Mouse (Mus musculus): ENCODE results near the gene Oip5. TPM values are rescaled to one million over a fixed set of nuclear protein-coding genes. Genes with fewer than 3 reads are reported as not detected.

Gene Oip5
- polyA plus RNA-seq, 1 experiment from 2014 or later: 27.8 TPM

- Histone ChIP-seq H3K4me3 (ENCODE audit: low read length) (no peak overlapping the region), H3K36me3 (ENCODE audit: control insufficient read depth, insufficient read depth, low read length) (peaks cover 2% of the 10 kb centered on the region; the same call in 1 of the 2 replicates), H3K27ac (ENCODE audit: low read length) (no peak overlapping the region), H3K4me1 (replicated peaks; ENCODE audit: control insufficient read depth, insufficient read depth, low read length) (no peaks in the 10 kb centered on the region), H3K27me3 (ENCODE audit: control insufficient read depth, insufficient read depth, low read depth, low read length) (no peaks in the 10 kb centered on the region), H3K4me2 (ENCODE audit: low read depth, low read length) (no peak overlapping the region), H3K9ac (ENCODE audit: low read length) (no peak overlapping the region), H3K9me3 (ENCODE audit: control insufficient read depth, low read length) (no peaks in the 10 kb centered on the region)
- 84% methylated on average over 4 of the region's 4 CpGs for WGBS
- ATAC-seq (ENCODE audit: low read depth): no peak
Observed at GRCm38 (mm10) chr2:119565284-119565683, 53.0 kb downstream of the Oip5 start.

DNA sequence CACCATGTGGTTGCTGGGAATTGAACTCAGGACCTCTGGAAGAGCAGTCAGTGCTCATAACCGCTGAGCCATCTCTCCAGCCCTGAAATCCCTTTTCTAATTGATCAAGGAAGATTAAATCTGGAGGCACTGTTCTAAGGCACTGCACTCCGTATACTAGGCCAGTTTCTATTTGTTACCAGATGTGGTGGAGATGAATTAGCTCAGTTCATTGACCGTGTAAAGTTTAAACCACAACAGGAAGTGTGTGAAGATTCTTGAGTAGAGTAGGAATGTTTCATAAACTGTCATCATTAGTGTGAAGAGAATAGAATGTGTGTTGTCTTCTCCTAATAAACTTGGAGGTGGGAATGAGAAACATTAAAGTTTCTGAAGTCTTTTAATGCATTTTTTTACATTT is 56.5 kb downstream of the Oip5 start:
- Histone ChIP-seq H3K4me3 (ENCODE audit: low read length) (no peak overlapping the region), H3K4me2 (ENCODE audit: low read depth, low read length) (no peak overlapping the region), H3K27ac (ENCODE audit: low read length) (no peak overlapping the region), H3K9me3 (ENCODE audit: control insufficient read depth, low read length) (no peaks in the 10 kb centered on the region), H3K4me1 (replicated peaks; ENCODE audit: control insufficient read depth, insufficient read depth, low read length) (0 out of 2 replicates have a peak, but pooled peaks cover 4% of the 10 kb centered on the region), H3K9ac (ENCODE audit: low read length) (no peak overlapping the region), H3K27me3 (ENCODE audit: control insufficient read depth, insufficient read depth, low read depth, low read length) (no peaks in the 10 kb centered on the region), H3K36me3 (ENCODE audit: control insufficient read depth, insufficient read depth, low read length) (peaks cover 2% of the 10 kb centered on the region; the same call in 1 of the 2 replicates)
- 73% methylated on average over 3 of the region's 3 CpGs for WGBS
- no peak for ATAC-seq (ENCODE audit: low read depth)

Other genes with a start within 250 kb of the Oip5 start
- gene Ino80, start 140.8 kb downstream of the Oip5 start, polyA plus RNA-seq (2015; fragmentation: Nextera tagmentation; extraction: Ambion mirVana): 4.2 TPM in 2 replicates
- 0.20 and 0.64 TPM in 2 replicates for gene Exd1, start 70.8 kb downstream of the Oip5 start, polyA plus RNA-seq (2015; fragmentation: Nextera tagmentation; extraction: Ambion mirVana)
- gene Chp1, start 70.8 kb downstream of the Oip5 start, polyA plus RNA-seq (2015; fragmentation: Nextera tagmentation; extraction: Ambion mirVana): 61.0 and 66.9 TPM in 2 replicates
- 81.3 and 93.7 TPM in 2 replicates for gene Nusap1, start 171 bp downstream of the Oip5 start, polyA plus RNA-seq (2015; fragmentation: Nextera tagmentation; extraction: Ambion mirVana)
- 41.4 and 41.6 TPM in 2 replicates for gene Ndufaf1, start 44.4 kb upstream of the Oip5 start, polyA plus RNA-seq (2015; fragmentation: Nextera tagmentation; extraction: Ambion mirVana)
- gene Rtf1, start 56.6 kb upstream of the Oip5 start, polyA plus RNA-seq (2015; fragmentation: Nextera tagmentation; extraction: Ambion mirVana): 35.4 and 39.9 TPM in 2 replicates
- gene Itpka, start 123.9 kb upstream of the Oip5 start, polyA plus RNA-seq (2015; fragmentation: Nextera tagmentation; extraction: Ambion mirVana): 3.0 and 3.6 TPM in 2 replicates
- 1.3 and 1.5 TPM in 2 replicates for gene Ltk, start 142.0 kb upstream of the Oip5 start, polyA plus RNA-seq (2015; fragmentation: Nextera tagmentation; extraction: Ambion mirVana)
- gene Rpap1, start 169.1 kb upstream of the Oip5 start, polyA plus RNA-seq (2015; fragmentation: Nextera tagmentation; extraction: Ambion mirVana): 28.2 and 31.3 TPM in 2 replicates
- gene Tyro3, start 179.3 kb upstream of the Oip5 start, polyA plus RNA-seq (2015; fragmentation: Nextera tagmentation; extraction: Ambion mirVana): 17.0 and 20.1 TPM in 2 replicates

Measured in lung, embryonic 16.5 days (tissue).